Mouse (Mus musculus) erythroblast, embryonic 14.5 days (primary cell): ENCODE results near the gene Pard3.

Source experiments
- GATA1 ChIP-seq: IDR thresholded peaks from 2 replicates; pipeline ENCODE4 v1.6.1; 2012; ENCODE audit warnings: low read length, inconsistent platforms, mixed read lengths
- TAL1 ChIP-seq: IDR thresholded peaks from 3 replicates; pipeline ENCODE4 v1.6.1; 2012; ENCODE audit warnings: low read length, inconsistent platforms, mixed read lengths

DNA sequence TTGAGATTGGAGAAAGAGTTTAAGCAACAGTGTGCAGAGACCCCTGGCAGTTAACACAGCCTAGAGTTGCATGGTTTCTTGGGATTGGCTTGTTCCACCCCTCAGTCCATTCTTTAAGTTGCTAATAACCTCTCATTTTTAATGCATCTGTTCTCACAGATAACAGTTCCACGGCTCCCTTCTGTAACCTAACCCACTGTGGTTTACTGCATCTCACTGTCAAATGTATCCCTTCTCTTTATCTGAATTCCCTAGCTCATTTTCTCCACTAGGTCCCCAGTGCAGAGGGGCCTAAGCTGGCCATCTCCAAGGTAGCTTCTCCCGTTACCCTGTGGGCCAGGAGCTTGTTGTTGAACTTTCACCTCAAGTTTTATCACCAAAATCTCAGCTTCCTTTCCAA, 492.1 kb downstream of the Pard3 start:
- TF ChIP-seq GATA1: no peak
- TF ChIP-seq TAL1: no peak
